Mouse (Mus musculus) erythroblast, embryonic 14.5 days (primary cell): ENCODE measurements around the gene Pitpna.

Source experiments
- GATA1 ChIP-seq: IDR thresholded peaks from 2 replicates; pipeline ENCODE4 v1.6.1; 2012; ENCODE audit warnings: low read length, inconsistent platforms, mixed read lengths
- TAL1 ChIP-seq: IDR thresholded peaks from 3 replicates; pipeline ENCODE4 v1.6.1; 2012; ENCODE audit warnings: low read length, inconsistent platforms, mixed read lengths

DNA sequence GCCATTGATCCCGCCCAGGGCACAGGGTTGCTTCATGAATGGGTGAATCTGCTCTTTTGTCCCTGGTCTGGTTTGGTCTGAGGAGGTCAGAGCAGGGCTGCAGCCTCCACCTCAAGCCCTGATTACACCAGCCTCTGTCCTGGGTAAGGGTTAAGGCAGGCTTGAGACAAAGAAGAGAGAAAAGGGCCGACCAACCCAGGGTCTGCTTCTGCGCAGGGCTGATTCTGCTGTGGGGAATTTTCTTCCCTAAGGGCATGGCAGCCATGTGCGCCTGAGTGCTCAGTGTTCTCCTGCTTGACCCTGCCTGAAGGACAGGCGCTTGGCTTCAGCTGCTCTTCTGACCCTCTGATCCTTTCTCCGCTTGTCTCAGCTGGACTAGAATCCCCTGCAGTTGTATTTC is 30.8 kb upstream of the Pitpna start:
- TF ChIP-seq GATA1 (no peak), TAL1 (no peak)
